Mouse (Mus musculus): ENCODE measurements at regions not wholly inside any gene's neighbourhood (a gene's known extent, or its start where the extent isn't known, plus 50 kb on each side); places are given as distances from the start of the nearest gene placed in this dataset.
A peak's percentile ranks its signal among the peaks of the same experiment; 100 is the strongest.

- Histone ChIP-seq H3K9ac (no peak overlapping the region), H3K9me3 (no peaks in the 10 kb centered on the region), H3K4me1 (no peaks in the 10 kb centered on the region), H3K36me3 (no peaks in the 10 kb centered on the region), H3K4me2 (no peak overlapping the region), H3K27me3 (no peaks in the 10 kb centered on the region), H3K4me3 (no peak overlapping the region), H3K27ac (no peak overlapping the region)
- no peak for ATAC-seq (ENCODE audit: insufficient number of reproducible peaks, low FRiP score, low TSS enrichment, low read depth)
Measured at GRCm38 (mm10) chr13:107134125-107134524, 112.2 kb upstream of the Kif2a start.

GRCm38 (mm10) chr13:107126636-107127035 is 104.7 kb upstream of the Kif2a start:
- H3K9me3 ChIP-seq, result no peaks in the 10 kb centered on the region
- no peaks in the 10 kb centered on the region for H3K36me3 ChIP-seq
- no peak overlapping the region for H3K27ac ChIP-seq
- no peaks in the 10 kb centered on the region for H3K4me1 ChIP-seq
- no peak overlapping the region for H3K4me2 ChIP-seq
- no peak overlapping the region for H3K9ac ChIP-seq
- no peaks in the 10 kb centered on the region for H3K27me3 ChIP-seq
- 83% methylated on average over 7 of the region's 7 CpGs for WGBS
- no peak for ATAC-seq (ENCODE audit: insufficient number of reproducible peaks, low FRiP score, low TSS enrichment, low read depth)
- H3K4me3 ChIP-seq, result no peak overlapping the region

GRCm38 (mm10) chr13:107124130-107124668 is 102.3 kb upstream of the Kif2a start:
- H3K9me3 ChIP-seq, result no peaks in the 10 kb centered on the region
- H3K4me2 ChIP-seq, result no peak overlapping the region
- no peak overlapping the region for H3K27ac ChIP-seq
- no peaks in the 10 kb centered on the region for H3K4me1 ChIP-seq
- no peaks in the 10 kb centered on the region for H3K36me3 ChIP-seq
- H3K27me3 ChIP-seq, result no peaks in the 10 kb centered on the region
- H3K4me3 ChIP-seq, result no peak overlapping the region
- no peak overlapping the region for H3K9ac ChIP-seq
- no peak for ATAC-seq (ENCODE audit: insufficient number of reproducible peaks, low FRiP score, low TSS enrichment, low read depth)
- WGBS, result 51% methylated on average over 8 of the region's 8 CpGs

- H3K27ac ChIP-seq, result no peak overlapping the region
- H3K9ac ChIP-seq, result no peak overlapping the region
- no peak overlapping the region for H3K4me3 ChIP-seq
- no peak overlapping the region for H3K4me2 ChIP-seq
- no peaks in the 10 kb centered on the region for H3K9me3 ChIP-seq
- peaks cover 2% of the 10 kb centered on the region; the same call in 1 of the 2 replicates for H3K4me1 ChIP-seq
- ATAC-seq (ENCODE audit: insufficient number of reproducible peaks, low FRiP score, low TSS enrichment, low read depth), result no peak
- H3K27me3 ChIP-seq, result no peaks in the 10 kb centered on the region
- 52% methylated on average over 22 of the region's 22 CpGs for WGBS
- no peaks in the 10 kb centered on the region for H3K36me3 ChIP-seq
Measured at GRCm38 (mm10) chr13:107113949-107114690, 92.2 kb upstream of the Kif2a start.

GRCm38 (mm10) chr13:107108045-107108444 is 86.1 kb upstream of the Kif2a start:
- ATAC-seq (ENCODE audit: insufficient number of reproducible peaks, low FRiP score, low TSS enrichment, low read depth), result no peak
- no peaks in the 10 kb centered on the region for H3K36me3 ChIP-seq
- H3K27ac ChIP-seq, result no peak overlapping the region
- no peaks in the 10 kb centered on the region for H3K27me3 ChIP-seq
- WGBS, result 89% methylated on average over 5 of the region's 5 CpGs
- no peak overlapping the region for H3K4me2 ChIP-seq
- H3K4me1 ChIP-seq, result no peaks in the 10 kb centered on the region
- H3K9ac ChIP-seq, result no peak overlapping the region
- no peaks in the 10 kb centered on the region for H3K9me3 ChIP-seq
- no peak overlapping the region for H3K4me3 ChIP-seq

- no peaks in the 10 kb centered on the region for H3K27me3 ChIP-seq
- ATAC-seq (ENCODE audit: insufficient number of reproducible peaks, low FRiP score, low TSS enrichment, low read depth), result no peak
- no peak overlapping the region for H3K4me3 ChIP-seq
- H3K9me3 ChIP-seq, result no peaks in the 10 kb centered on the region
- no peak overlapping the region for H3K27ac ChIP-seq
- no peak overlapping the region for H3K4me2 ChIP-seq
- WGBS, result 50% methylated on average over 9 of the region's 9 CpGs
- no peaks in the 10 kb centered on the region for H3K4me1 ChIP-seq
- H3K36me3 ChIP-seq, result no peaks in the 10 kb centered on the region
- H3K9ac ChIP-seq, result no peak overlapping the region
Measured at GRCm38 (mm10) chr13:107107572-107107971, 85.6 kb upstream of the Kif2a start.

GRCm38 (mm10) chr13:107105510-107105909 is 83.6 kb upstream of the Kif2a start:
- no peak for ATAC-seq (ENCODE audit: insufficient number of reproducible peaks, low FRiP score, low TSS enrichment, low read depth)

GRCm38 (mm10) chr13:107101598-107101997 is 79.7 kb upstream of the Kif2a start:
- H3K36me3 ChIP-seq, result no peaks in the 10 kb centered on the region
- no peak overlapping the region for H3K4me3 ChIP-seq
- H3K4me2 ChIP-seq, result peak overlapping the region; percentile 28; the same call in 1 of the 2 replicates
- no peaks in the 10 kb centered on the region for H3K27me3 ChIP-seq
- no peak overlapping the region for H3K27ac ChIP-seq
- H3K9me3 ChIP-seq, result no peaks in the 10 kb centered on the region
- no peaks in the 10 kb centered on the region for H3K4me1 ChIP-seq
- H3K9ac ChIP-seq, result no peak overlapping the region
- WGBS, result 23% methylated on average over 13 of the region's 13 CpGs
- ATAC-seq (ENCODE audit: insufficient number of reproducible peaks, low FRiP score, low TSS enrichment, low read depth), result no peak

More at GRCm38 (mm10) chr13:107105510-107105909, 83.6 kb upstream of the Kif2a start:
- no peak overlapping the region for H3K4me2 ChIP-seq
- H3K4me1 ChIP-seq, result no peaks in the 10 kb centered on the region
- WGBS, result 70% methylated on average over 1 of the region's 1 CpGs
- no peak overlapping the region for H3K9ac ChIP-seq
- no peak overlapping the region for H3K27ac ChIP-seq
- no peaks in the 10 kb centered on the region for H3K36me3 ChIP-seq
- no peak overlapping the region for H3K4me3 ChIP-seq
- no peaks in the 10 kb centered on the region for H3K27me3 ChIP-seq
- H3K9me3 ChIP-seq, result no peaks in the 10 kb centered on the region

- no peaks in the 10 kb centered on the region for H3K27me3 ChIP-seq
- H3K4me2 ChIP-seq, result no peak overlapping the region
- no peak overlapping the region for H3K9ac ChIP-seq
- H3K4me3 ChIP-seq, result no peak overlapping the region
- WGBS, result 65% methylated on average over 6 of the region's 6 CpGs
- H3K27ac ChIP-seq, result no peak overlapping the region
- no peak for ATAC-seq (ENCODE audit: insufficient number of reproducible peaks, low FRiP score, low TSS enrichment, low read depth)
- peaks cover under 1% of the 10 kb centered on the region; the same call in 1 of the 2 replicates for H3K4me1 ChIP-seq
- H3K36me3 ChIP-seq, result no peaks in the 10 kb centered on the region
- H3K9me3 ChIP-seq, result no peaks in the 10 kb centered on the region
Measured at GRCm38 (mm10) chr13:107100852-107101325, 79.0 kb upstream of the Kif2a start.

GRCm38 (mm10) chr13:107100116-107100515 is 78.2 kb upstream of the Kif2a start:
- Histone ChIP-seq H3K4me2 (no peak overlapping the region), H3K9me3 (no peaks in the 10 kb centered on the region), H3K27me3 (no peaks in the 10 kb centered on the region), H3K9ac (no peak overlapping the region), H3K27ac (no peak overlapping the region), H3K36me3 (no peaks in the 10 kb centered on the region), H3K4me3 (no peak overlapping the region), H3K4me1 (peaks cover 8% of the 10 kb centered on the region; the same call in 1 of the 2 replicates)
- WGBS, result 68% methylated on average over 3 of the region's 3 CpGs
- ATAC-seq (ENCODE audit: insufficient number of reproducible peaks, low FRiP score, low TSS enrichment, low read depth), result no peak

- Histone ChIP-seq H3K36me3 (no peaks in the 10 kb centered on the region), H3K4me3 (no peak overlapping the region)
- 84% methylated on average over 4 of the region's 4 CpGs for whole genome bisulfite sequencing
Measured at GRCm38 (mm10) chr13:107097005-107097404, 75.1 kb upstream of the Kif2a start.

GRCm38 (mm10) chr13:107094976-107095716 is 73.2 kb upstream of the Kif2a start:
- WGBS, result 43% methylated on average over 11 of the region's 11 CpGs
- ATAC-seq (ENCODE audit: insufficient number of reproducible peaks, low FRiP score, low TSS enrichment, low read depth), result peak; percentile 65; the same call in 1 of the 2 replicates
- Histone ChIP-seq H3K4me1 (peaks cover 10% of the 10 kb centered on the region; the same call in 1 of the 2 replicates), H3K27ac (peak overlapping the region; percentile 54; the same call in 1 of the 2 replicates), H3K4me2 (peak overlapping the region; percentile 17; the same call in 1 of the 2 replicates), H3K4me3 (no peak overlapping the region), H3K27me3 (no peaks in the 10 kb centered on the region), H3K9ac (no peak overlapping the region), H3K36me3 (no peaks in the 10 kb centered on the region), H3K9me3 (no peaks in the 10 kb centered on the region)

More at GRCm38 (mm10) chr13:107097005-107097404, 75.1 kb upstream of the Kif2a start:
- Histone ChIP-seq H3K9ac (no peak overlapping the region), H3K4me2 (no peak overlapping the region), H3K27me3 (no peaks in the 10 kb centered on the region), H3K27ac (no peak overlapping the region), H3K9me3 (no peaks in the 10 kb centered on the region), H3K4me1 (peaks cover 10% of the 10 kb centered on the region; the same call in 1 of the 2 replicates)
- no peak for ATAC-seq (ENCODE audit: insufficient number of reproducible peaks, low FRiP score, low TSS enrichment, low read depth)

All from limb, embryonic 15.5 days (tissue).